Mouse (Mus musculus) heart, embryonic 12.5 days (tissue): ENCODE measurements around the gene Actbl2. TPM values are rescaled to one million over a fixed set of nuclear protein-coding genes. Genes with fewer than 3 reads are reported as not detected.
A peak's percentile ranks its signal among the peaks of the same experiment; 100 is the strongest.

Experiments
- ATAC-seq: fragments of 200-750 bp; cut with Nextera tagmentation; 2 replicates; pipeline ENCODE4 v1.8.0; 2017; ENCODE audit warnings: moderate TSS enrichment, moderate library complexity; ENCODE audit not compliant: insufficient number of reproducible peaks, low FRiP score
- H3K27ac ChIP-seq: fragments of 300-500 bp; sonication (generic); 2 replicates; pipeline ENCODE4 v1.5.1; 2016; ENCODE audit warnings: mild to moderate bottlenecking, moderate library complexity; ENCODE audit not compliant: poor library complexity, severe bottlenecking
- H3K27me3 ChIP-seq: fragments of 300-500 bp; sonication (generic); replicated peaks from 2 replicates; pipeline ENCODE4 v1.6.1; 2016; ENCODE audit warnings: mild to moderate bottlenecking, moderate library complexity
- H3K36me3 ChIP-seq: fragments of 300-500 bp; sonication (generic); 2 replicates; pipeline ENCODE4 v1.6.1; 2016; ENCODE audit warnings: mild to moderate bottlenecking, moderate library complexity
- H3K4me1 ChIP-seq: fragments of 300-500 bp; sonication (generic); replicated peaks from 2 replicates; pipeline ENCODE4 v1.6.1; 2016; ENCODE audit warnings: mild to moderate bottlenecking
- H3K4me2 ChIP-seq: fragments of 300-500 bp; sonication (generic); 2 replicates; pipeline ENCODE4 v1.6.1; 2016; ENCODE audit warnings: mild to moderate bottlenecking, moderate library complexity
- H3K4me3 ChIP-seq: fragments of 300-500 bp; sonication (generic); 2 replicates; pipeline ENCODE4 v1.5.1; 2016; ENCODE audit warnings: mild to moderate bottlenecking
- H3K9ac ChIP-seq: fragments of 300-500 bp; sonication (generic); 2 replicates; pipeline ENCODE4 v1.6.1; 2016; ENCODE audit warnings: mild to moderate bottlenecking, moderate library complexity
- H3K9me3 ChIP-seq: fragments of 300-500 bp; sonication (generic); replicated peaks from 2 replicates; pipeline ENCODE4 v1.6.1; 2016; ENCODE audit warnings: mild to moderate bottlenecking, moderate library complexity
- WGBS: fragments of 180-500 bp; shearing (Covaris S2); methylation state at CpG from one replicate; pipeline ENCODE4 v1.1.7; 2016; 5-methylcytosine and 5-hydroxymethylcytosine counted together
- polyA plus RNA-seq: library from polyadenylated mRNA; unstranded; fragments of >200 nt; fragmentation: Nextera tagmentation; extraction: Ambion mirVana; gene quantifications from 2 replicates; pipeline ENCODE4 v1.2.1, GENCODE M21; 2016

Actbl2 gene
- polyA plus RNA-seq, 1 experiment from 2014 or later, result not detected

DNA sequence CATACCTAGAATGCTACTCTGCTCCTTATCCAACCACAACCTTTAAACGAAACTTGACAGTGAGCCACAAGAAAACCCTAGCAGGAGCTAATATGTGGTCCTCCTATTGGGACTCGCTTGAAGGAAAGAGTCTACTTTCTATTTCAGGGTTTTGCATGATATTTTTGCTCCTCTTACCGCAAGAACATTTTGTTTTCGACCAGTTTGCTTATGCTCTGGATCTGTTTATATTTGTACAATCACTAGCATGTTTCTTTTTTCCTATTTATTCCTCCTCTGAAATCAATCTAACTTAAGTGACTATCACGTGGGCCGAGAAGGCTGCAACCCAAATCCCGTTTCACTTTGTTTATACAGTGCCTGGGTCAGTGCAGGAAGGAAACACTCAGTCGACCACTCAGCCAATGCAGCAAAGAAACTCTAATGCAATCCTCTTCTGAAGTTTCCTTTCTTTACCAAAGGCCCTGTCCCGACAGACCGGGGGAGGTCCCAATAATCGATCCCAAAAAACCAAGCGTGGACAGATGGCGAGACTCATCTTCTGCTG lies 15.0 kb downstream of the Actbl2 start:
- Histone ChIP-seq H3K4me3 (no peak overlapping the region), H3K4me2 (no peak overlapping the region), H3K9me3 (no peaks in the 10 kb centered on the region), H3K36me3 (no peaks in the 10 kb centered on the region), H3K9ac (no peak overlapping the region), H3K4me1 (peaks cover 27% of the 10 kb centered on the region), H3K27me3 (no peaks in the 10 kb centered on the region), H3K27ac (no peak overlapping the region)
- no peak for ATAC-seq
- WGBS, result 71% methylated on average over 13 of the region's 13 CpGs

- Histone ChIP-seq H3K36me3 (no peaks in the 10 kb centered on the region), H3K4me1 (peaks cover 15% of the 10 kb centered on the region; the same call in 1 of the 2 replicates), H3K4me2 (no peak overlapping the region), H3K4me3 (no peak overlapping the region), H3K9me3 (no peaks in the 10 kb centered on the region), H3K27me3 (no peaks in the 10 kb centered on the region), H3K27ac (no peak overlapping the region), H3K9ac (no peak overlapping the region)
- WGBS, result 71% methylated on average over 8 of the region's 8 CpGs
- ATAC-seq, result no peak
Observed at GRCm38 (mm10) chr13:111271868-111272267, 17.1 kb downstream of the Actbl2 start.

DNA sequence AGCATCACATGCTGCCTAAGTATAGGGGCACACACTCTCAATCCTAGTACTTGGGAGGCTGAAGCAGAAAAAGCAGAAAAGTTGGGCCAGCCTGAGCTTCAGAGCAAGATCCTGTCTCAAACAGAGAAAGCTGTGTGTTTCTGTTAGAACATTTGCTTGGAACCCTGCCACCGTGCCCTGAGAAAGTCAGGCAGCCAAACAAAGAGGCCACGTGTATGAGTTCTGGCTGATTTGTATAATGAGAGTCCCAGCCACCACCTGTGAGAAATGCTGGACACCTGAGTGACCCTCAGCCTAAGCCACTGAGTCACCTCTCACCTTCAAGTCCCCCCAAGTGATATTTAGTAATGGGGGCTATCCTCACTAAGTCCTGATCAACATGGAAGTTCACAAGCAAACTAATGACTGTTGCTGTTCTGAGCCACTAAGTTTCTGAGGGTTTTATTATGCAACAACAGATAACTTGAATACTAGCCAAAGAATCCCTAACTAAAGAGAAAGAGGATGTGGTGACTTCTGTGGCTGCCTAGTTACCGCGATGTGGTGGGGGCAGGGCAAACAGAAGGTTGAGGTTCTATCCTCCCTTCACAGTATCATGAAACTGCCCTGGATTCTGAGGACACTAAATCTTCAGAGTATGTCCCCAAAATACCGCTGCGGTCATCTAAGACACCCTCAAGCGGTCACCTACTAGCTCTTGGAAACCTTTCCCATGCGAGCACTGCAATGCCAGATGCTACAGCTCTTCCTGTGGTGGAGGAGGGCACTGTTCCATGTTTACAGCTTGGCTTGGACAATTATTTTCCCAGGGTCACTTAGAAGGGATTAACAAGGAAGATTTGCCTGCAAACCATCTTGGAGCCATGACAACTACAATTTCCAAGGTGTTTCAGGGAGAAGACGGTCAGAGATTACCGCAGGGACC lies 31.9 kb downstream of the Actbl2 start:
- no peaks in the 10 kb centered on the region for H3K27me3 ChIP-seq
- 84% methylated on average over 10 of the region's 10 CpGs for WGBS
- H3K4me3 ChIP-seq, result no peak overlapping the region
- H3K4me2 ChIP-seq, result no peak overlapping the region
- peaks cover 14% of the 10 kb centered on the region for H3K9me3 ChIP-seq
- H3K9ac ChIP-seq, result no peak overlapping the region
- ATAC-seq, result no peak
- H3K4me1 ChIP-seq, result peaks cover 10% of the 10 kb centered on the region
- H3K36me3 ChIP-seq, result no peaks in the 10 kb centered on the region
- no peak overlapping the region for H3K27ac ChIP-seq

DNA sequence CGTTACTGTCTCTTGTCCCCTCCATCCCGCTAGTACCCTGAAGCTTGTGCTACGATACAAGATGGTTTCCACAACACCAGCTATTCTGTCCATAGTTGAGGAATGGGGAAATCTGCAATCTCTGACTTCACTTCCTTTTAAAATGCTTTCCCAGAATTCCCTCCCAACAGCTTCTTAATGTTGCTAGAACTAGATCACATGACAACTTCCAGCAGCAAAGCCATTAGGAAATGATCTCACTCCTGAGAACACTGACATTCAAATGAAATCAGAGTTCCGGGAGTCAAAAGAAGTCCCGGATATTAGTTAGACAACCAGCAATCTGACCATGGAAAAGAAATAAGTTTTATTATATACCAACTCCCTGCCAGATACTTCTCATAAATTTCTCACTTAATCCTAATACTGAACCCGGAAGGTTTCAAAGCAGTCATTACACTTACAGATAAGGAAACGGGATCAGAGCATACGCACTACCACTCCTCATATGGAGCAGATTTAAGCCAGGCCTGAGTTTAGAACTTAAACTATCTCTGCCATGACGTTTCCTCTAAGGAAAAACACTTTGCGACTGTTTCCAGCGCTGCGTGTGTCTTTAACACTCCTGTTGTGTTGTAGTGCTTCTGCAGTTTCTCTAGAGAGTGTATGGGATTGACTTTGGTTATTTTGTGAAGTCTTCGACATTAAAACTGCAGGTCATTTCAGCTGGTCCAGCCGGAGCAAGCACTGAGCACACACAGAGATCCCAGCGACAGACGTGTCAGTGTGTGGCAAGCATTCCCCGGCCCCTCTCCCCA lies 36.5 kb downstream of the Actbl2 start:
- no peak for ATAC-seq
- Histone ChIP-seq H3K27me3 (no peaks in the 10 kb centered on the region), H3K4me2 (peak overlapping the region; percentile 39; the same call in 1 of the 2 replicates), H3K4me1 (peaks cover 27% of the 10 kb centered on the region), H3K27ac (peak overlapping the region; percentile 93), H3K9ac (peak overlapping the region; percentile 30; the same call in 1 of the 2 replicates), H3K4me3 (no peak overlapping the region), H3K36me3 (no peaks in the 10 kb centered on the region), H3K9me3 (no peaks in the 10 kb centered on the region)
- WGBS, result 47% methylated on average over 17 of the region's 17 CpGs

DNA sequence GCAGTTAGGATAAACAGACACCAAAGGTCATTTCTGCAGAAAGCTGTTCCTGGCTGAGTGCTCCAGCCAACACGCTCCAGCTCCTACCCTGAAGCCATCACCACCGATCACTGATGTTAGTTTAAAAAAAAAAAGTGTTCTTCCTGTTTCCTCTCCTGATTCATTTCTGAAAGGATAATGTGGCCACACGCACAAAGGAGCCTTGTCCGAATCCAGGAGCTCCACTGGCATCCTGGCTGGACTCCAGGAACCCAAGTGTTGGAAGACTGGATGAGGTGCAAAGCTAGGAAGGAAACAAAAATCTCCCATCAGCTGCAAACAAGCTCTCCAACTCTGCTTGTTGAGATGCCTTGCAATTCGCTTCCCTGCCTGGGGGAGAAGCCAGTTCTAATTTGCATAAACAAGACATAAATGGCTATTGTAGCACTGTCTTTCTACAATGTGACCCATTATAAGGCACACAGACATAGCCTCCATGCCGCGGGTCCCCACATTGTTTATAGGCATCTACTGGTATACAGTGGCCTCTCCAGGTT lies 37.2 kb downstream of the Actbl2 start:
- H3K36me3 ChIP-seq, result no peaks in the 10 kb centered on the region
- no peaks in the 10 kb centered on the region for H3K9me3 ChIP-seq
- H3K4me1 ChIP-seq, result peaks cover 27% of the 10 kb centered on the region
- H3K9ac ChIP-seq, result no peak overlapping the region
- no peak overlapping the region for H3K4me3 ChIP-seq
- ATAC-seq, result peak; percentile 70
- peak overlapping the region; percentile 39; the same call in 1 of the 2 replicates for H3K4me2 ChIP-seq
- peak overlapping the region; percentile 93 for H3K27ac ChIP-seq
- no peaks in the 10 kb centered on the region for H3K27me3 ChIP-seq
- 32% methylated on average over 7 of the region's 7 CpGs for WGBS

DNA sequence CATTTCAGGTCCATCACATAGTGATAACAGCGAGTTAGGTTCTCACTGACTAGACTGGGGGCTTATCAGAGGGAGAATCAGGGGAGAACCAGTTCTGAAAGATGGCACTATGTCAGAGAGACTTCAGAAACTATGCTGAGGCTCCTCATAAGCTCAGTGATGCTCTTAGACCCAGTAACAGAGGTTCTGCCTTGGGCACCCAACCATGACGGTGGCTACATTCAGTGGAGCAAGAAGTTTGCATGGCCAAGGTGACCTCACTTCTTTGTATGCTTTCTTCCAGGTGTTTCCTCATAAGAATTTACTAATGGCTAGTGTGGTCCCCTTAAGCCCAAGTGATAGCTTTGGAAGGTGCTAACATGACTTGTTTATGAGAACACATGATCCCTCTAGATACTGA lies 38.7 kb downstream of the Actbl2 start:
- H3K27me3 ChIP-seq, result no peaks in the 10 kb centered on the region
- no peak overlapping the region for H3K4me2 ChIP-seq
- H3K4me3 ChIP-seq, result no peak overlapping the region
- WGBS, result 86% methylated on average over 2 of the region's 2 CpGs
- H3K4me1 ChIP-seq, result peaks cover 27% of the 10 kb centered on the region
- no peak overlapping the region for H3K9ac ChIP-seq
- no peak for ATAC-seq
- H3K36me3 ChIP-seq, result no peaks in the 10 kb centered on the region
- H3K9me3 ChIP-seq, result no peaks in the 10 kb centered on the region
- no peak overlapping the region for H3K27ac ChIP-seq

GRCm38 (mm10) chr13:111294965-111295494 lies 40.2 kb downstream of the Actbl2 start:
- 43% methylated on average over 4 of the region's 4 CpGs for WGBS
- H3K27me3 ChIP-seq, result no peaks in the 10 kb centered on the region
- ATAC-seq, result peak; percentile 40; the same call in 1 of the 2 replicates
- no peaks in the 10 kb centered on the region for H3K36me3 ChIP-seq
- H3K4me3 ChIP-seq, result no peak overlapping the region
- H3K4me2 ChIP-seq, result no peak overlapping the region
- no peaks in the 10 kb centered on the region for H3K9me3 ChIP-seq
- peaks cover 27% of the 10 kb centered on the region for H3K4me1 ChIP-seq
- no peak overlapping the region for H3K9ac ChIP-seq
- H3K27ac ChIP-seq, result peak overlapping the region; percentile 43; the same call in 1 of the 2 replicates

GRCm38 (mm10) chr13:111296029-111296428 lies 41.2 kb downstream of the Actbl2 start:
- H3K27me3 ChIP-seq, result no peaks in the 10 kb centered on the region
- 6% methylated on average over 5 of the region's 5 CpGs for WGBS
- no peak overlapping the region for H3K4me3 ChIP-seq
- H3K4me1 ChIP-seq, result peaks cover 26% of the 10 kb centered on the region
- H3K4me2 ChIP-seq, result no peak overlapping the region
- no peaks in the 10 kb centered on the region for H3K9me3 ChIP-seq
- peak overlapping the region; percentile 78 for H3K27ac ChIP-seq
- no peaks in the 10 kb centered on the region for H3K36me3 ChIP-seq
- H3K9ac ChIP-seq, result no peak overlapping the region
- ATAC-seq, result peak; percentile 73

GRCm38 (mm10) chr13:111297614-111298013 lies 42.8 kb downstream of the Actbl2 start:
- 80% methylated on average over 6 of the region's 6 CpGs for WGBS
- no peak overlapping the region for H3K27ac ChIP-seq
- no peak overlapping the region for H3K4me3 ChIP-seq
- H3K9ac ChIP-seq, result no peak overlapping the region
- H3K36me3 ChIP-seq, result no peaks in the 10 kb centered on the region
- peaks cover 17% of the 10 kb centered on the region for H3K4me1 ChIP-seq
- no peak for ATAC-seq
- H3K27me3 ChIP-seq, result no peaks in the 10 kb centered on the region
- no peaks in the 10 kb centered on the region for H3K9me3 ChIP-seq
- H3K4me2 ChIP-seq, result no peak overlapping the region

DNA sequence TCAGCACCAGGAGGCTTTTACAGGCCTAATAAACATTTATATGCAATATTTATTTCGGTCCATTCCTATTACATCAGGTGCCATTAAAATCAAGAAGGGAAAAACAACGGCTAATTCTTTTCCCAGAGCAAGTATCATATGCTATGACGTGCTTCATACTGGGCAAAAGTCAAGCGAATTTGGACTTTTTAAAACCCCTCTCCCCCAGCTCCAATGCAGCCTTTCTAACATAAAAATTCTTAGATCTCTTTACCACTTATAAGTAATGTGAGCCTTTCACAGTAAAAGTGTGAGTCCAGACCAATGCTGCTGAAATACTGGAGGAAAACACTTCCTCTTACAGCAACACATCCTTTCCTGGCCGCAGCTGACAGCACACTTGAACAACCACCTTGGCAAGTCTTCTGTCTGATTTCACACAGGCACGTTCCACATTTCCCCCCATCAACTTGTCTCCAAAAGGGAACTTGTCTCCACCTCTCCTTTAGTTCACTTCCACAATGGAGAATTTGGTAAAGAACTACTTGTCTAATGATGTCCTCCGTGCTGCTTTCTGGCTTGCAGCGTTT lies 44.4 kb downstream of the Actbl2 start:
- no peaks in the 10 kb centered on the region for H3K36me3 ChIP-seq
- no peak overlapping the region for H3K27ac ChIP-seq
- H3K9me3 ChIP-seq, result no peaks in the 10 kb centered on the region
- no peaks in the 10 kb centered on the region for H3K27me3 ChIP-seq
- H3K4me1 ChIP-seq, result peaks cover 17% of the 10 kb centered on the region
- H3K4me3 ChIP-seq, result no peak overlapping the region
- no peak for ATAC-seq
- WGBS, result 74% methylated on average over 8 of the region's 8 CpGs
- no peak overlapping the region for H3K4me2 ChIP-seq
- no peak overlapping the region for H3K9ac ChIP-seq
